Mouse (Mus musculus) lung, embryonic 15.5 days (tissue): ENCODE results near the gene Mrpl53. TPM values are rescaled to one million over a fixed set of nuclear protein-coding genes. Genes with fewer than 3 reads are reported as not detected.
"Not testable (repeated sequence)": the region's sequence is repeated elsewhere in the genome, so short reads cannot be mapped to it uniquely, and the experiment has no call there.

ENCODE experiments used
- ATAC-seq: fragments of 200-750 bp; cut with Nextera tagmentation; 2 replicates; pipeline ENCODE4 v1.8.0; 2017; ENCODE audit warnings: moderate number of reproducible peaks, borderline replicate concordance; ENCODE audit not compliant: low FRiP score, low TSS enrichment; ENCODE audit errors: extremely low read depth
- H3K27ac ChIP-seq: fragments of 300-500 bp; sonication (generic); 2 replicates; pipeline ENCODE4 v1.5.1; 2015; ENCODE audit warnings: moderate library complexity, mild to moderate bottlenecking, inconsistent platforms
- H3K27me3 ChIP-seq: fragments of 300-500 bp; sonication (generic); 2 replicates; pipeline ENCODE4 v1.6.1; 2015; ENCODE audit warnings: inconsistent platforms
- H3K36me3 ChIP-seq: fragments of 300-500 bp; sonication (generic); 2 replicates; pipeline ENCODE4 v1.6.1; 2015; ENCODE audit warnings: inconsistent platforms
- H3K4me1 ChIP-seq: fragments of 300-500 bp; sonication (generic); 2 replicates; pipeline ENCODE4 v1.6.1; 2015; ENCODE audit warnings: inconsistent platforms
- H3K4me2 ChIP-seq: fragments of 300-500 bp; sonication (generic); 2 replicates; pipeline ENCODE4 v1.6.1; 2015; ENCODE audit warnings: inconsistent platforms, mild to moderate bottlenecking, moderate library complexity
- H3K4me3 ChIP-seq: fragments of 300-500 bp; sonication (generic); 2 replicates; pipeline ENCODE4 v1.5.1; 2015; ENCODE audit warnings: mild to moderate bottlenecking, inconsistent platforms
- H3K9ac ChIP-seq: fragments of 300-500 bp; sonication (generic); 2 replicates; pipeline ENCODE4 v1.6.1; 2015; ENCODE audit warnings: inconsistent platforms
- H3K9me3 ChIP-seq: fragments of 300-500 bp; sonication (generic); 2 replicates; pipeline ENCODE4 v1.6.1; 2016; ENCODE audit warnings: inconsistent platforms
- WGBS: fragments of 180-500 bp; shearing (Covaris S2); methylation state at CpG from one replicate; pipeline ENCODE4 v1.1.7; 2015; 5-methylcytosine and 5-hydroxymethylcytosine counted together
- microRNA counts: library from miRNA; unstranded; fragments of <30 nt; microRNA quantifications from one replicate; lab custom pipeline; 2016
- microRNA-seq: library from miRNA; unstranded; fragments of <30 nt; microRNA quantifications from one replicate; pipeline ENCODE4, GENCODE M21; 2016
- polyA plus RNA-seq: library from polyadenylated mRNA; unstranded; fragments of >200 nt; fragmentation: Nextera tagmentation; extraction: Ambion mirVana; gene quantifications from 2 replicates; pipeline ENCODE4 v1.2.1, GENCODE M21; 2015

Gene Mrpl53
- polyA plus RNA-seq, 1 experiment from 2014 or later: 128 TPM

- not testable (repeated sequence) for H3K9me3 ChIP-seq, H3K4me3 ChIP-seq, ATAC-seq, H3K27ac ChIP-seq, H3K9ac ChIP-seq, H3K4me2 ChIP-seq, H3K36me3 ChIP-seq
- WGBS: 35% methylated on average over 3 of the region's 3 CpGs
- Histone ChIP-seq H3K27me3 (peaks cover 35% of the 10 kb centered on the region), H3K4me1 (peaks cover 29% of the 10 kb centered on the region)
Measured at GRCm38 (mm10) chr6:83159456-83159855, 50.6 kb downstream of the Mrpl53 start.

MicroRNAs encoded within 50 kb of the gene (microRNA counts, 519-probe panel; counts per million panel counts)
- microRNA mmu-miR-3470a+mmu-miR-3470b (lab: Ali Mortazavi, UCI): 1,920 counts per million, percentile 14 among the panel's probes with 10 or more counts

Small RNA genes within 50 kb of the gene (microRNA-seq; reads per million reads assigned to microRNA genes)
- not detected for gene Mir3470a

Other genes with a start within 250 kb of the Mrpl53 start
- gene Sema4f, start 169.3 kb upstream of the Mrpl53 start, polyA plus RNA-seq: 14.0 TPM in 2 replicates
- gene M1ap, start 162.1 kb upstream of the Mrpl53 start, polyA plus RNA-seq: 1.9 and 2.5 TPM in 2 replicates
- gene Dok1, start 75.6 kb upstream of the Mrpl53 start, polyA plus RNA-seq: 18.3 and 19.6 TPM in 2 replicates
- 21.9 and 23.2 TPM in 2 replicates for gene Loxl3, start 74.9 kb upstream of the Mrpl53 start, polyA plus RNA-seq
- gene Aup1, start 54.5 kb upstream of the Mrpl53 start, polyA plus RNA-seq: 177 and 188 TPM in 2 replicates
- gene Htra2, start 53.8 kb upstream of the Mrpl53 start, polyA plus RNA-seq: 76.6 and 78.4 TPM in 2 replicates
- 0.98 and 1.7 TPM in 2 replicates for gene Dqx1, start 51.2 kb upstream of the Mrpl53 start, polyA plus RNA-seq
- 0.38 and 1.0 TPM in 2 replicates for gene Tlx2, start 38.7 kb upstream of the Mrpl53 start, polyA plus RNA-seq
- 30.5 and 31.2 TPM in 2 replicates for gene Pcgf1, start 31.2 kb upstream of the Mrpl53 start, polyA plus RNA-seq
- gene Lbx2, start 22.7 kb upstream of the Mrpl53 start, polyA plus RNA-seq: 0.31 and 0.87 TPM in 2 replicates
- gene Ccdc142, start 7.4 kb upstream of the Mrpl53 start, polyA plus RNA-seq: 2.1 and 3.2 TPM in 2 replicates
- gene Gm42688, start 7.4 kb upstream of the Mrpl53 start, polyA plus RNA-seq: 3.4 TPM in 2 replicates
- 54.5 and 54.8 TPM in 2 replicates for gene Mogs, start 6.5 kb downstream of the Mrpl53 start, polyA plus RNA-seq
- 119 and 120 TPM in 2 replicates for gene Wbp1, start 12.5 kb downstream of the Mrpl53 start, polyA plus RNA-seq
- gene Ino80b, start 16.4 kb downstream of the Mrpl53 start, polyA plus RNA-seq: 13.5 and 15.2 TPM in 2 replicates
- gene Rtkn, start 26.4 kb downstream of the Mrpl53 start, polyA plus RNA-seq: 35.3 and 39.9 TPM in 2 replicates
- 5.0 and 7.6 TPM in 2 replicates for gene Wdr54, start 47.4 kb downstream of the Mrpl53 start, polyA plus RNA-seq
- gene 1700003E16Rik, start 47.4 kb downstream of the Mrpl53 start, polyA plus RNA-seq: 6.2 and 8.1 TPM in 2 replicates
- 96.7 and 104 TPM in 2 replicates for gene Dctn1, start 56.9 kb downstream of the Mrpl53 start, polyA plus RNA-seq
- 0.84 and 1.2 TPM in 2 replicates for gene Slc4a5, start 110.8 kb downstream of the Mrpl53 start, polyA plus RNA-seq
- 32.5 and 35.0 TPM in 2 replicates for gene Mthfd2, start 216.9 kb downstream of the Mrpl53 start, polyA plus RNA-seq
- 71.8 and 77.0 TPM in 2 replicates for gene Mob1a, start 217.0 kb downstream of the Mrpl53 start, polyA plus RNA-seq
- gene Bola3, start 240.1 kb downstream of the Mrpl53 start, polyA plus RNA-seq: 125 and 130 TPM in 2 replicates